Mouse (Mus musculus): ENCODE results near the gene Sgk1. TPM values are rescaled to one million over a fixed set of nuclear protein-coding genes. Genes with fewer than 3 reads are reported as not detected.

The Sgk1 gene
- polyA plus RNA-seq (2014; fragmentation: Illumina TruSeq; extraction: RNeasy Lipid Tissue Mini Kit (QIAGEN cat#74804); ENCODE audit: insufficient read depth, low read depth, low replicate concordance), result 70.4 TPM

GRCm38 (mm10) chr10:21882184-21883081 is at the start of gene Sgk1:
TSS of gene Sgk1 (plus strand) at chr10:21882184.

Other genes with a start within 250 kb of the Sgk1 start
- gene 4930444G20Rik, start 185.9 kb downstream of the Sgk1 start, polyA plus RNA-seq (2014; fragmentation: Illumina TruSeq; extraction: RNeasy Lipid Tissue Mini Kit (QIAGEN cat#74804); ENCODE audit: insufficient read depth, low read depth, low replicate concordance), result not detected